Mouse (Mus musculus): ENCODE measurements around the gene Mat2a.
"Not testable (repeated sequence)": the region's sequence is repeated elsewhere in the genome, so short reads cannot be mapped to it uniquely, and the experiment has no call there.

Gene Mat2a

DNA sequence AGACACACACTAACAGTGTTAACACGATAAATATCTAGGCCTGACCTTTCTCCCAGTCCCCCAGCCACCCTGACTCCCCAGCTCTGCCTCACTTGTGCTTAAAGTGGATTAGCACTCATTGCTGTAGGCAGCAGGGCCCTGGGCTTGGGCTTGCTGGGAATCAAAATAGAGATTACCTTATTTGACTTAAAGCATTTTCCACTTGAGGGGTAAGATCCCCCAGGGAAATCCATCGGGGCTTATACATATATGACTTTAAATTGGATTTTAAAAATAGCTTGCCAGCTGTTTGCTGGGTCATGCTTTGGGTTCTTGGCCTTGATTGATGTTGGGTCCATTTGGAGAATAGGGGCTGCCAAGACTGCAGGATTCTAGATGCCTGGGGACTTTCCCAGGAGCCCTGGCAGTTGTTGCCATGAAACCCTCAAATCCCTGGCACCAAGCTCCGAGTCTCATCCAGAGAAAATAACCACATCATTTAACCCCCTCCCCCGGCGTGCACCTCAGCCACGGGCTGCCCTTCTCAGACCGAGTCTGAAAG is 15.5 kb upstream of the Mat2a start:
- no peak for DNase-seq

GRCm38 (mm10) chr6:72454072-72454746 is 14.9 kb upstream of the Mat2a start:
- DNase-seq: no peak

DNA sequence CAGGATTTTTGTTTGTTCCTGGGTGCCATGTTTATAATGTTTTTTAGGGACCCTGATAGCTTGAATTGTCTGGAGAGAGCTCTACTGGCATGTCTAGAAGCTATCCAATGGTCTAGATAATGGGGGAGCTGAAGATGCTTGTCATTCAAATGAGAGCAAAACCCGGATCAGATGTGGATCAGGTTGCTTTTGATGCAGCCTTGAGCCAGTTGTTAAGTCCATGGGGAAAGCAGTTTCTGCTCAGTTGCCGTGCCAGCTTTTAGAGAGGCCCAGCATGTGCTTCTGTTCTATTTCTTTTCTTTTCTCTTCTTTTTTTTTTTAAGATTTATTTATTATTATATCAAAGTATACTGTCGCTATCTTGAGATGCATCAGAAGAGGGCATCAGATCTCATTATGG is 14.2 kb upstream of the Mat2a start:
- DNase-seq: no peak

DNA sequence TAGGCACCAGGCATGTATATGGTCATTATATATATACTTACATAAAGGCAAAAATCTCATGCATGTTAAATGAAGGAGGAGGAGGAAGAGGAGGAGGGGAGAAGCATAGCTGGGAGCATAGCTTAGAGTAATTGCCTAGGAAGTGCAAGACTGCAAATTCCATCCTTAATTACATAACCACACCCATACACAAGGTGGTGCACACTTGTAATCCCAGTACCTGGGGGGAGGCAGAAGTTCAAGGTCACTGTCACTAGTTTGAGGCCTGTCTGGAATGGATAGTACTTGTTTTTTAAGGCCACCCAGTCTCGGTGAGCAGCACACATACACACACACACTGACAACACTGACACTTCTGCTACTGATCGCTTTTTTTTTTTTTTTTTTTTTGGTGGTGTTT is 13.0 kb upstream of the Mat2a start:
- DNase-seq: no peak

GRCm38 (mm10) chr6:72451778-72452177 is 12.4 kb upstream of the Mat2a start:
- not testable (repeated sequence) for DNase-seq

- no peak for DNase-seq
These were observed 8.1 kb upstream of the Mat2a start for GRCm38 (mm10) chr6:72447487-72447886.

DNA sequence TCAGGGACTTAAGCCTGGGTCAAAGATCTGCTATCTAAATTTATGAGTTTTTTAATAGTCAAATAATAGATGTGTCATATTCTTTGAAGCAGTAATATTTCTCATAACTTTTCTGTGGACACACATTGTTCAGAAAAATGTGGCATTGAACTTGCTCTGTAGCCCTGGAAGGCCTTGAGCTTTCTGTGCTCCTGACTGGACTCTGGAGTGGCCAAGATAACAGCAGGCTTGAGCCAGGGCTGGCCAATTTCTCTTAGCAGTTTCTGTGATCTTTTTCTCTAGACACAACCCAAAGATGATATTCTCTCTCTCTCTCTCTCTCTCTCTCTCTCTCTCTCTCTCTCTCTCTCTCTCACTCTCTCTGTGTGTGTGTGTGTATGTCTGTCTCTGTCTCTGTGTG is 5.7 kb upstream of the Mat2a start:
- no peak for DNase-seq

DNA sequence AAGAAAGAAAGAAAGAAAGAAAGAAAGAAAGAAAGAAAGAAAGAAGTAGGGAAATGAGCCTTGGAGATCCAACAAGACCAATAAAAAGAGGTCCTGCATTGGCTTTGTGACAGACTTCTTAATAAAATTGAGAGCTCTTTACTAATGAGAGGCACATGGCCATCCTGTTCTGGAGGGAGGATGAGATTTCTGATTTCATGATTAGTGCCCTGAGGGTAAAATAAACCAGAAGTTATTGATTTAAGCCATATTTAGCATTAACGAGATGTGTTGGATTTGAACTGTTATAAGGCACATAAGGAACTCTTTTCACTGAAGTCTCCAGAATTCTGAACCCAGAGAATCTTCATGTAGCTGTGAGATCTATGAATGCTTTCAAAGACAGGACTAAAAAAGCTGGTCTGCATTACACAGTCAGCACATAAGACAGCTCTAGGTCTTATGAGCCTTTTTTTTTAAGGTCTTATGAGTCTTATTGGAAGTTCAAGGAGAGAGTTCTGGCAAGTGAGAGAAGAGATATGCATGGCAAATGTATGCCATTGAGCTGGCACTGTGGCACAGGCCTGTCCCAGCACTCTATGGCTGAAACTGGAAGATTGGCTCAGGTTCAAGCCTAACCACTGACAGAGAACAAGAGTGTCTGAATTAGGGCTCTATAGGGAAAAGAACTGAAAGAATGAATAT is 3.7 kb upstream of the Mat2a start:
- no peak for DNase-seq

GRCm38 (mm10) chr6:72440186-72440990 is 1.0 kb upstream of the Mat2a start:
- peak; percentile 30 for DNase-seq

GRCm38 (mm10) chr6:72438862-72439354 is 450 bp downstream of the Mat2a start:
- peak; percentile 90 for DNase-seq

DNA sequence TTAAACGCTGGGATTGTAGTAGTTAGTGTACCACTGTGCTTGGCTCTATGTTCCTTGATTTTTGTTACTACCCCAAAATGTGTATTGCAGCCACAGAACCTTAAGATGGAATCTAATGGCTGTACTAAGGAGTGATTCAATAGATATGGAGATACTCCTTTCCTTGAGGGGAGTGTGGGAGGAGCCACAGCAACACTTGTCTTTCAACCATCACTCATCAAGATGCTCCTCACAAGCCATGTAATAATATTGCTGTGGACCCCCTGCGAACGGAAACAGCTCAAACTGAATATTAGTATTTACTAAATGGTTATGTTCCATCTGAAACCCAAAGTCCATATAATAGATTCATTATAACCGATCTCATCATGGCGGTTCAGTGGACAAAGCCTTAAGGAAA is 1.1 kb downstream of the Mat2a start:
- DNase-seq: no peak

DNA sequence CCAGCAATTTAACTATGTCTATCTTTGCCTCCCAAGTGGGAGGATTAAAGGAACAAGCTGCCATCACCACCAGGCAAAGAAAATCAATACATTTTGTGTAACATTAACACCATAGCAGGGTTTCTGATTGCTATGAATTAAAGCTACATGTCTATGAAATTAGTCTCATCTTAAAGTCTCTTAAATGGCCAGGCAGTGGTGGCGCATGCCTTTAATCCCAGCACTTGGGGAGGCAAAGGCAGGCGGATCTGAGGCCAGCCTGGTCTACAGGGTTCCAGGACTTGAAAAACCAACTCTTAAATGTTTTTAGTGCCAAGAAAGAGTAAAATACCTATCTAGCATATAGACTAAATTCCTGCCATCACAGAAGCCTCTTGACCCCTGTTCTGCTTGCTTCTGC is 7.2 kb downstream of the Mat2a start:
- no peak for DNase-seq

GRCm38 (mm10) chr6:72430989-72431921 is 8.1 kb downstream of the Mat2a start:
- no peak for DNase-seq

- DNase-seq: no peak
These were observed 10.1 kb downstream of the Mat2a start for GRCm38 (mm10) chr6:72429061-72429842.

DNA sequence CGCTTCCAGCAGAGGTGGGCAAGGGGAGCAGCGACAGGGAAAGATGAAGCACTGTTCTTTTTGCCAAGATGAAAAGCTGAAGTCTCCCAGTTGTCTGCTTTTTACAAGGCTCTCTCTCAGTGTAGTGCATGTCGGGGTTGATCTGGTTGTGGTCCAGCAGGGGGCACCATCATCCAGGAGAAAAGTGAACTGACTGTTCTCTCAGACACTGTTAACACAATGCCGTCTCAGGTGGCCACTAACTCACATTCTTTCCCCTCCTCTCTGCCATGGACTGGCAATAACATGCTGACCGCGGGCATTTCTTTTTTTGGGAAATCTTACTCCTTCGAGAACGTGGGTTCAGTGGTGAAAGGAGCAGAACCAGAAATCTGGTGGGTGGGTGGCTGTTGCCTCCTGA is 11.3 kb downstream of the Mat2a start:
- peak; percentile 63 for DNase-seq

DNA sequence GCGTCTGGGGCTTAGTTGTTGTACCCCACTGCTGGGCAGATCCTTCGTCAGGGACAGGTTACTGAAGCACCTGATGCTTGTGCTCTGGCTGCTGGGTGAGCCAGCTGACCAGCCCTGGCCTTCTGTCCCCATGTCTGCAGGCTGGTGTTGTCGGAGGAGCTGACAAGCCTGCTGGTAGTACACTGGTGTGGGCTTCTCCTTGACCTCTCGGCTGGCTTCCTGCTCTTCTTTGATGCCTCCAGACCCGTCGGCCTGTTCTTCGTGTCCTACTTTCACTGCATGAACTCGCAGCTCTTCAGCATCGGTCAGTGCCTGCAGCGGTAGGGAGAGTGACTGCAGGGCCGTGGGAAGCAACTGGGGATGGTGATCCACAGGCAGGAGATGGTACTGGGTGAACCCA is 13.7 kb downstream of the Mat2a start:
- DNase-seq: no peak

DNA sequence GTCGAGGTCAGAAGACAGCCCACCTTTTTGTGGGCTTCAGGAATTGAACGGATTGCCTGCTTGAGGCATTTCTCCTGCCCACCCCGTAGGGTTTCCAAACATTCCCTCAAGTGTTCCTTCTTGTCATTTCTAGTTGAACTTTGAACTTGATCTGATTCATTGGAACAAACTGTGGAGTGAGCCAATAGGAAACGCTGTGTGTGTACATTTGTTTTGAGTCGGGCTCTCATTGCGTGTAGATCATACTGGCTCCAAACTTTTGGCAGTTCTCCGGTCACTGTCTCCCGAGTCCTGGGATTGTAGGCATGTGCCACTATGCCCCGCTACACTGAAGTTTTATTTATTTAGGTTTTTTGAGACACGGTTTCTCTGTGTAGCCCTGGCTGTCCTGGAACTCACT is 18.5 kb downstream of the Mat2a start:
- DNase-seq: no peak

DNA sequence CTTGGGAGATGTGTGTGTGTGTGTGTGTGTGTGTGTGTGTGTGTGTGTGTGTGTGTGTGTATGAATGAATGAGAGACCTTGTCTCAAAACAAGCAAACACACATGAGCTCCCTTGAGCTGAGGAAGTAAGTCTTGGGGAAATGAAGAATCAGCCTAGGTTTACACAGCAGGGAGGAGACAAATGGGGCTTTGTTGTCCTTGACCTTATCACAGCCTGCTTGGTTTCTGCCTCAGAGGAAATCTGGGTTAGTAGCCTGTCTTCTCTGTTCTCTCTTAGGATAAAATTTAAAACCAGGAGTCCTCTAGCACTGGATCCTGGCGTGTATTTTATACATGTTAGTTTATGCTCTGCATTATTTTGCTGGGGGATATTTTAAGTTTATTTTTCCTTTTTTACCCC is 19.6 kb downstream of the Mat2a start:
- no peak for DNase-seq

GRCm38 (mm10) chr6:72418279-72418678 is 21.1 kb downstream of the Mat2a start:
- no peak for DNase-seq

- DNase-seq: no peak
These were observed 23.2 kb downstream of the Mat2a start for GRCm38 (mm10) chr6:72415964-72416772.

DNA sequence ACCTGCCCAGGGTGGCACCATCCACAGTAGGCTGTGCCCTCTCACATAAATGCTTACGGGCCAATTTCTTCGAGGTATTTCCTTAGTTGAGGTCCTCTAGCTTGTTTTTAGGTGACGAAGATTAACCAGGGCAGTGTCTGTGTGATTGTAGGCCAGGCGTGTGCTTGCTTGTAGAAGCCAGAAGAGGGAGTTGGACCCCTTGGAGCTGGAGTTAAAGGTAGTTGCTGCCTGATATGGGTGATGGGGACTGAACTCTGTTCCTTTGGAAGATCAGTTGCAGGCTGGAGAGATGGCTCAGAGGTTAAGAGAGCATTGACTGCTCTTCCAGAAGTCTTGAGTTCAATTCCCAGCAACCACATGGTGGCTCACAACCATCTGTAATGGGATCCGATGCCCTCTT is 24.2 kb downstream of the Mat2a start:
- DNase-seq: no peak
